Mouse (Mus musculus): Measurements from ENCODE around the gene Ranbp10. TPM values are rescaled to one million over a fixed set of nuclear protein-coding genes. Genes with fewer than 3 reads are reported as not detected.

Gene Ranbp10
- total RNA-seq, 2 experiments from 2014 or later: 24.7 to 25.7 TPM

- no peak for DNase-seq (ENCODE audit: low spot score in 2 of 2)
These were observed 101.4 kb downstream of the Ranbp10 start for GRCm38 (mm10) chr8:105725726-105726125.

- DNase-seq (ENCODE audit: low spot score in 2 of 2): no peak
These were observed 104.3 kb downstream of the Ranbp10 start for GRCm38 (mm10) chr8:105722861-105723260.

- no peak for DNase-seq (ENCODE audit: low spot score in 2 of 2)
These were observed 107.5 kb downstream of the Ranbp10 start for GRCm38 (mm10) chr8:105719637-105720036.

Other genes with a start within 250 kb of the Ranbp10 start
- 10 to 100 TPM; 89.8 to 92.1 TPM for gene Ripor1, start 222.1 kb downstream of the Ranbp10 start, total RNA-seq (2021)
- gene Ctcf, start 190.8 kb downstream of the Ranbp10 start, total RNA-seq (2021): 10 to 100 TPM; 80.7 to 84.5 TPM
- not detected for gene Agrp, start 190.0 kb downstream of the Ranbp10 start, total RNA-seq (2021)
- 10 to 100 TPM; 78.4 to 80.3 TPM for gene Carmil2, start 141.1 kb downstream of the Ranbp10 start, total RNA-seq (2021)
- 10 to 100 TPM; 46.1 to 47.4 TPM for gene Acd, start 126.2 kb downstream of the Ranbp10 start, total RNA-seq (2021)
- gene Pard6a, start 126.2 kb downstream of the Ranbp10 start, total RNA-seq (2021): 10 to 100 TPM; 34.0 to 34.7 TPM
- gene 4933405L10Rik, start 119.7 kb downstream of the Ranbp10 start, total RNA-seq (2021): under 1 TPM in 1 of 2 experiments, not detected in 1; 0.27 TPM
- gene Enkd1, start 119.1 kb downstream of the Ranbp10 start, total RNA-seq (2021): 1 to 10 TPM; 8.8 to 9.6 TPM
- gene Gfod2, start 68.7 kb downstream of the Ranbp10 start, total RNA-seq (2021): 10 to 100 TPM; 19.0 to 23.3 TPM
- gene Tsnaxip1, start 381 bp upstream of the Ranbp10 start, total RNA-seq (2021): under 1 TPM in 1 of 2 experiments, not detected in 1; 0.25 TPM
- gene Cenpt, start 25.9 kb upstream of the Ranbp10 start, total RNA-seq (2021): 10 to 100 TPM; 12.6 to 12.9 TPM
- 10 to 100 TPM; 43.0 to 46.5 TPM for gene Thap11, start 27.8 kb upstream of the Ranbp10 start, total RNA-seq (2021)
- gene Nutf2, start 33.2 kb upstream of the Ranbp10 start, total RNA-seq (2021): 10 to 100 TPM; 29.0 to 41.5 TPM
- gene Edc4, start 53.5 kb upstream of the Ranbp10 start, total RNA-seq (2021): 10 to 100 TPM; 63.6 to 67.4 TPM
- gene Nrn1l, start 66.2 kb upstream of the Ranbp10 start, total RNA-seq (2021): under 1 TPM; 0.57 to 0.99 TPM
- 1 to 10 TPM; 6.5 to 7.3 TPM for gene Pskh1, start 73.1 kb upstream of the Ranbp10 start, total RNA-seq (2021)
- 1 to 10 TPM; 1.1 to 1.8 TPM for gene Ctrl, start 106.5 kb upstream of the Ranbp10 start, total RNA-seq (2021)
- gene Psmb10, start 111.1 kb upstream of the Ranbp10 start, total RNA-seq (2021): 10 to 100 TPM; 62.5 to 74.3 TPM
- gene Lcat, start 116.0 kb upstream of the Ranbp10 start, total RNA-seq (2021): 10 to 100 TPM; 31.7 to 38.4 TPM
- gene Slc12a4, start 138.7 kb upstream of the Ranbp10 start, total RNA-seq (2021): 10 to 100 TPM; 18.6 to 20.8 TPM
- gene Dpep3, start 152.1 kb upstream of the Ranbp10 start, total RNA-seq (2021): not detected
- 10 to 100 TPM; 15.6 to 16.2 TPM for gene Dus2, start 164.0 kb upstream of the Ranbp10 start, total RNA-seq (2021)
- not detected for gene Dpep2nb, start 178.6 kb upstream of the Ranbp10 start, total RNA-seq (2021)
- 10 to 100 TPM; 14.3 to 15.4 TPM for gene Ddx28, start 184.5 kb upstream of the Ranbp10 start, total RNA-seq (2021)
- 10 to 100 TPM; 10.9 to 12.0 TPM for gene Nfatc3, start 231.5 kb upstream of the Ranbp10 start, total RNA-seq (2021)

All from layer of hippocampus, adult 18-20 months (tissue).